Mouse (Mus musculus) gonadal fat pad, adult 2 months (tissue): ENCODE measurements at regions not wholly inside any gene's neighbourhood (a gene's known extent, or its start where the extent isn't known, plus 50 kb on each side); places are given as distances from the start of the nearest gene placed in this dataset.

Experiments used
- DNase-seq: peaks from one replicate; pipeline ENCODE4 v3.0.0-alpha.2; 2012; ENCODE audit warnings: low read depth

- no peak for DNase-seq
These were observed 123.5 kb downstream of the Ly86 start for GRCm38 (mm10) chr13:37468304-37469178.

- DNase-seq: no peak
These were observed 125.4 kb downstream of the Ly86 start for GRCm38 (mm10) chr13:37470230-37470907.

GRCm38 (mm10) chr13:37473359-37473758 is 128.4 kb downstream of the Ly86 start:
- no peak for DNase-seq

- DNase-seq: no peak
These were observed 130.8 kb downstream of the Ly86 start for GRCm38 (mm10) chr13:37475804-37476203.

- no peak for DNase-seq
These were observed 131.4 kb downstream of the Ly86 start for GRCm38 (mm10) chr13:37476256-37477053.

- DNase-seq: no peak
These were observed 132.3 kb downstream of the Ly86 start for GRCm38 (mm10) chr13:37477342-37477741.

GRCm38 (mm10) chr13:37477749-37478548 is 132.9 kb downstream of the Ly86 start:
- no peak for DNase-seq

- no peak for DNase-seq
These were observed 134.2 kb downstream of the Ly86 start for GRCm38 (mm10) chr13:37479182-37479691.

GRCm38 (mm10) chr13:37481514-37481913 is 136.5 kb downstream of the Ly86 start:
- no peak for DNase-seq

- no peak for DNase-seq
These were observed 137.0 kb downstream of the Ly86 start for GRCm38 (mm10) chr13:37482038-37482437.

- DNase-seq: no peak
These were observed 137.6 kb downstream of the Ly86 start for GRCm38 (mm10) chr13:37482589-37482988.

- no peak for DNase-seq
These were observed 138.2 kb downstream of the Ly86 start for GRCm38 (mm10) chr13:37483010-37483855.

GRCm38 (mm10) chr13:37484631-37485030 is 139.6 kb downstream of the Ly86 start:
- DNase-seq: no peak

- DNase-seq: no peak
These were observed 147.3 kb downstream of the Ly86 start for GRCm38 (mm10) chr13:37492115-37493001.

GRCm38 (mm10) chr13:37493331-37493730 is 148.3 kb downstream of the Ly86 start:
- DNase-seq: no peak

GRCm38 (mm10) chr13:37495272-37495932 is 150.4 kb downstream of the Ly86 start:
- DNase-seq: no peak

GRCm38 (mm10) chr13:37497986-37498385 is 153.0 kb downstream of the Ly86 start:
- no peak for DNase-seq

GRCm38 (mm10) chr13:37500668-37501286 is 155.8 kb downstream of the Ly86 start:
- DNase-seq: no peak
